Mouse (Mus musculus) stomach, postnatal 0 days (tissue): ENCODE measurements at regions not wholly inside any gene's neighbourhood (a gene's known extent, or its start where the extent isn't known, plus 50 kb on each side); places are given as distances from the start of the nearest gene placed in this dataset.

Experiments used
- CTCF ChIP-seq: IDR thresholded peaks from 2 replicates; pipeline ENCODE4 v1.5.1; 2016; ENCODE audit warnings: antibody characterized with exemption, low read depth, mild to moderate bottlenecking, moderate library complexity
- EP300 ChIP-seq: optimal IDR thresholded peaks from 2 replicates; pipeline ENCODE3; 2016; ENCODE audit warnings: antibody characterized with exemption

GRCm38 (mm10) chr12:29029461-29029860 lies 277.9 kb downstream of the Eipr1 start:
- TF ChIP-seq CTCF (no peak), EP300 (no peak)
